8 mouse cellular contexts compared by ENCODE assay signal in the genomic region with DNA sequence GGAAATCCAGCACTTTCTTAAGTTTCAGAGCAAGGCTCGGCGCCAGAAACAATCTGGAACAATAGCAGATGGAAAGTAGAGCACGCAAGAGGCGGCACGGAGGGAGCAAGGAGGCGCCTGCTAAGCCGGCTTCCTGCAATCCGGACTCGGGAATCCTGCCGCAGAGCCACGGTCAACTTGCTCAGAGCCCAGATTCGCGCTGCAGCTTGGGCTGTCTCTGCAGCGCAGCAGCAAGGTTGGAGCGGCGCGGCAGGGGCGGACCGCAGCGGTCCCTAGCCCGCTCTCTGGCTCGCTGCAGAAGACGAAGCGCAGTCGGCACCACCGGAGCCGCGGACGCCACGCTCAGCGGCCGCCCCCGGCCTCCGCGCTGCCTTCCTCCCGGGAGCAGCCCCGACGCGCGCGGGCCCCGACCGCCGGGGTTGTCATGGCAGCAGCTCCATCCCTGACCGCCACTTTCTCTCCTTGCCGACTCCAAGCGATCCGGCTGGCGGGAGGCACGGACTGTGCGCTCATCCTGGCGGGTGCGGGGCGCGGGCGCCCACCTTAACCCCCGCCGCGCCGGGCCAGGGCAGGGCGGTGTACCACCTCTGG.
DNase-seq lines count a peak whose midpoint lies in the region; ATAC-seq lines count a peak whose summit lies in the region.

No protein-coding gene starts in this region.

- ATAC-seq in kidney, embryonic 14.5 days (ENCODE audit: low FRiP score, low TSS enrichment) = peak; percentile 75
- ATAC-seq in hindbrain, embryonic 14.5 days (ENCODE audit: low FRiP score) = peak; percentile 85
- ATAC-seq in limb, embryonic 11.5 days (ENCODE audit: insufficient number of reproducible peaks, low FRiP score, low TSS enrichment, low read depth) = peak; percentile 70
- ATAC-seq in neural tube, embryonic 14.5 days (ENCODE audit: low read depth) = peak; percentile 87

- peak overlapping the region; percentile 55 for H3K4me3 ChIP-seq in kidney, embryonic 14.5 days (ENCODE audit: low read length)
- H3K4me3 ChIP-seq in hindbrain, embryonic 14.5 days (replicated peaks; ENCODE audit: low read length) = peak overlapping the region; percentile 50
- H3K4me3 ChIP-seq in limb, embryonic 11.5 days (ENCODE audit: low read depth, low read length) = peak overlapping the region; percentile 49
- H3K4me3 ChIP-seq in neural tube, embryonic 14.5 days (ENCODE audit: low read depth, low read length) = peak overlapping the region; percentile 56

- no peaks in the 10 kb centered on the region for H3K36me3 ChIP-seq in kidney, embryonic 14.5 days (ENCODE audit: control insufficient read depth, insufficient read depth, low read length)
- no peaks in the 10 kb centered on the region for H3K36me3 ChIP-seq in hindbrain, embryonic 14.5 days (replicated peaks; ENCODE audit: control insufficient read depth, insufficient read depth)
- H3K36me3 ChIP-seq in limb, embryonic 11.5 days (ENCODE audit: control insufficient read depth, insufficient read depth, low read length) = no peaks in the 10 kb centered on the region
- H3K36me3 ChIP-seq in neural tube, embryonic 14.5 days (ENCODE audit: control insufficient read depth, insufficient read depth, low read length) = no peaks in the 10 kb centered on the region

- peaks cover 15% of the 10 kb centered on the region for H3K27me3 ChIP-seq in kidney, embryonic 14.5 days (ENCODE audit: control insufficient read depth, insufficient read depth, low read length)
- no peaks in the 10 kb centered on the region for H3K27me3 ChIP-seq in hindbrain, embryonic 14.5 days (ENCODE audit: control insufficient read depth, insufficient read depth, low read length)
- peaks cover 27% of the 10 kb centered on the region for H3K27me3 ChIP-seq in limb, embryonic 11.5 days (ENCODE audit: control insufficient read depth, insufficient read depth, low read length)
- H3K27me3 ChIP-seq in neural tube, embryonic 14.5 days (ENCODE audit: control insufficient read depth, insufficient read depth, low read length) = no peaks in the 10 kb centered on the region

- 0% methylated on average over 60 of the region's 61 CpGs for WGBS in kidney, embryonic 14.5 days
- under 1% methylated on average over 61 of the region's 61 CpGs for WGBS in hindbrain, embryonic 14.5 days
- WGBS in limb, embryonic 11.5 days = 0% methylated on average over 61 of the region's 61 CpGs
- under 1% methylated on average over 58 of the region's 61 CpGs for WGBS in neural tube, embryonic 14.5 days

- peak overlapping the region; percentile 66 for H3K9ac ChIP-seq in kidney, embryonic 14.5 days (ENCODE audit: low read depth, low read length)
- peak overlapping the region; percentile 74 for H3K9ac ChIP-seq in hindbrain, embryonic 14.5 days
- H3K9ac ChIP-seq in limb, embryonic 11.5 days (ENCODE audit: low read length) = peak overlapping the region; percentile 58
- peak overlapping the region; percentile 70 for H3K9ac ChIP-seq in neural tube, embryonic 14.5 days (replicated peaks; ENCODE audit: low read depth, low read length)

- H3K9me3 ChIP-seq in kidney, embryonic 14.5 days (ENCODE audit: control insufficient read depth, low read length) = no peaks in the 10 kb centered on the region
- no peaks in the 10 kb centered on the region for H3K9me3 ChIP-seq in hindbrain, embryonic 14.5 days (ENCODE audit: control insufficient read depth, low read length)
- H3K9me3 ChIP-seq in limb, embryonic 11.5 days (ENCODE audit: control insufficient read depth, low read length) = no peaks in the 10 kb centered on the region
- H3K9me3 ChIP-seq in neural tube, embryonic 14.5 days (ENCODE audit: control insufficient read depth, low read length) = no peaks in the 10 kb centered on the region

- DNase-seq in kidney, adult 8-10 months = no peak
- peak; percentile 76 to 81 for DNase-seq in cerebellum, postnatal 10 days
- peak; percentile 44 to 49 for DNase-seq in frontal cortex, postnatal 14 days (ENCODE audit: low spot score in 2 of 2)
- peak; percentile 59 for DNase-seq in hindbrain, embryonic 14.5 days (ENCODE audit: low spot score)
- DNase-seq in limb, embryonic 11.5 days (ENCODE audit: low spot score) = peak; percentile 77
- no peak for DNase-seq in thymus, postnatal 0 days (ENCODE audit: low spot score)

- H3K27ac ChIP-seq in kidney, embryonic 14.5 days (ENCODE audit: low read depth, low read length) = peak overlapping the region; percentile 79
- peak overlapping the region; percentile 83 for H3K27ac ChIP-seq in hindbrain, embryonic 14.5 days
- peak overlapping the region; percentile 56 for H3K27ac ChIP-seq in limb, embryonic 11.5 days (replicated peaks; ENCODE audit: low read depth, low read length)
- peak overlapping the region; percentile 84 for H3K27ac ChIP-seq in neural tube, embryonic 14.5 days (ENCODE audit: low read depth, low read length)

- H3K4me2 ChIP-seq in kidney, embryonic 14.5 days (replicated peaks; ENCODE audit: low read depth, low read length) = peak overlapping the region; percentile 89
- H3K4me2 ChIP-seq in hindbrain, embryonic 14.5 days (replicated peaks) = peak overlapping the region; percentile 60
- H3K4me2 ChIP-seq in limb, embryonic 11.5 days (ENCODE audit: low read depth, severe bottlenecking) = peak overlapping the region; percentile 84
- H3K4me2 ChIP-seq in neural tube, embryonic 14.5 days (ENCODE audit: low read depth, low read length) = peak overlapping the region; percentile 83

- H3K4me1 ChIP-seq in kidney, embryonic 14.5 days (ENCODE audit: control insufficient read depth, insufficient read depth, low read length) = 0 out of 2 replicates have a peak, but pooled peaks cover 7% of the 10 kb centered on the region
- H3K4me1 ChIP-seq in hindbrain, embryonic 14.5 days (replicated peaks; ENCODE audit: control insufficient read depth, insufficient read depth, low read length) = peaks cover 28% of the 10 kb centered on the region
- no peaks in the 10 kb centered on the region for H3K4me1 ChIP-seq in limb, embryonic 11.5 days (ENCODE audit: control insufficient read depth, insufficient read depth, low read length)
- H3K4me1 ChIP-seq in neural tube, embryonic 14.5 days (ENCODE audit: control insufficient read depth, insufficient read depth, low read length) = peaks cover 10% of the 10 kb centered on the region; the same call in 1 of the 2 replicates

Comparison
In these comparisons a context has a peak if more than half of its experiments do, and no peak if none do; other contexts are left out.
1. DNase-seq: peak in cerebellum, postnatal 10 days (2 of 2), frontal cortex, postnatal 14 days (2 of 2), hindbrain, embryonic 14.5 days (single experiment) and limb, embryonic 11.5 days (single experiment); none in kidney, adult 8-10 months (0 of 2) and thymus, postnatal 0 days (single experiment).
2. Peak in every context shown above with its lines, with median percentiles within 50 percentile points of each other: ATAC-seq, H3K27ac ChIP-seq, H3K4me2 ChIP-seq, H3K4me3 ChIP-seq and H3K9ac ChIP-seq.